Mouse (Mus musculus): ENCODE data around the gene Cyp4b1.
"Not testable (repeated sequence)": the region's sequence is repeated elsewhere in the genome, so short reads cannot be mapped to it uniquely, and the experiment has no call there.

DNA sequence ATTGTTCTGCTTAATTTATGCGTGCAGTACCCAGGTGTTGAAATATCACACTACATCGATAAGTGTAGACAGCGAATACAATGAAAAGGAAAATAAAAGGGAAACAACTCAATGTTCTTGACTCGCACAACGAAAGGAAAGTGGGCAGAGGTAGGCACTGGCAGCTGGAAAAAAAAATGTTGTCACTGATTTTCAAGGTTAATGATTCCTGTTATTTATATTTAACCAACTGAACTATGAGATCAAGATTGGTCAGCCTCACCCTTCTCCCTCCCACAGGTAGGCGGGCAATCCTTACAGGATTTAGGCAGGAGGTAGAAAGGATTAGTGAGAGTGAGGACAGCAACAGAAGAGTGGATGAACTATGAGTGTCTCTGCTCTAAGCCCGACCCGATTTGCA is 46.9 kb downstream of the Cyp4b1 start, which contains the start of gene Cyp4a32:
- not testable (repeated sequence) for TF ChIP-seq POLR2A (IDR thresholded peaks at IDR 0.05; ENCODE audit: borderline replicate concordance, extremely low read depth, insufficient read depth, insufficient read length, poor library complexity, severe bottlenecking); CTCF (IDR thresholded peaks at IDR 0.05; ENCODE audit: borderline replicate concordance, extremely low read depth, insufficient read depth, insufficient read length)

All from brain, embryonic 14.5 days (tissue).